Mouse (Mus musculus): ENCODE measurements around the gene Cbx6. TPM values are rescaled to one million over a fixed set of nuclear protein-coding genes. Genes with fewer than 3 reads are reported as not detected.
A peak's percentile ranks its signal among the peaks of the same experiment; 100 is the strongest.

The Cbx6 gene
- polyA plus RNA-seq, 1 experiment from 2014 or later: 31.2 TPM

GRCm38 (mm10) chr15:79775662-79776061, 58.8 kb downstream of the Cbx6 start:
- DNase-seq (ENCODE audit: low spot score) (no peak), ATAC-seq (replicated peaks; ENCODE audit: low FRiP score) (no peak)
- no peak overlapping the region for H3K4me2 ChIP-seq (ENCODE audit: low read depth, low read length, severe bottlenecking)
- no peak overlapping the region for H3K27ac ChIP-seq (ENCODE audit: low read depth, low read length)
- H3K9ac ChIP-seq (ENCODE audit: low read length): no peak overlapping the region
- no peak overlapping the region for H3K4me3 ChIP-seq (ENCODE audit: low read depth, low read length)
- H3K36me3 ChIP-seq (ENCODE audit: control insufficient read depth, insufficient read depth, low read length): no peaks in the 10 kb centered on the region
- no peaks in the 10 kb centered on the region for H3K27me3 ChIP-seq (ENCODE audit: control insufficient read depth, insufficient read depth, low read length)
- WGBS: 66% methylated on average over 7 of the region's 7 CpGs
- no peaks in the 10 kb centered on the region for H3K9me3 ChIP-seq (ENCODE audit: control insufficient read depth, low read length)
- peaks cover 5% of the 10 kb centered on the region; the same call in 1 of the 2 replicates for H3K4me1 ChIP-seq (replicated peaks; ENCODE audit: control insufficient read depth, insufficient read depth, low read length)

GRCm38 (mm10) chr15:79774117-79775027, 60.1 kb downstream of the Cbx6 start:
- peak overlapping the region; percentile 63 for H3K4me3 ChIP-seq (ENCODE audit: low read depth, low read length)
- under 1% methylated on average over 50 of the region's 50 CpGs for WGBS
- peak overlapping the region; percentile 28; the same call in 1 of the 2 replicates for H3K27ac ChIP-seq (ENCODE audit: low read depth, low read length)

More at GRCm38 (mm10) chr15:79774117-79775027, 60.1 kb downstream of the Cbx6 start:
- DNase-seq (ENCODE audit: low spot score) (peak; percentile 93), ATAC-seq (replicated peaks; ENCODE audit: low FRiP score) (peak; percentile 98)
- no peaks in the 10 kb centered on the region for H3K27me3 ChIP-seq (ENCODE audit: control insufficient read depth, insufficient read depth, low read length)
- no peaks in the 10 kb centered on the region for H3K9me3 ChIP-seq (ENCODE audit: control insufficient read depth, low read length)
- peak overlapping the region; percentile 74 for H3K4me2 ChIP-seq (ENCODE audit: low read depth, low read length, severe bottlenecking)
- H3K9ac ChIP-seq (ENCODE audit: low read length): peak overlapping the region; percentile 68
- H3K4me1 ChIP-seq (replicated peaks; ENCODE audit: control insufficient read depth, insufficient read depth, low read length): peaks cover 5% of the 10 kb centered on the region; the same call in 1 of the 2 replicates
- no peaks in the 10 kb centered on the region for H3K36me3 ChIP-seq (ENCODE audit: control insufficient read depth, insufficient read depth, low read length)

Other genes starting within 250 kb of the Cbx6 start
- gene Dmc1, start 229.6 kb downstream of the Cbx6 start, polyA plus RNA-seq (2014; fragmentation: Nextera tagmentation; extraction: Ambion mirVana): 1.5 and 1.6 TPM in 2 replicates
- gene Fam227a, start 175.7 kb downstream of the Cbx6 start, polyA plus RNA-seq (2014; fragmentation: Nextera tagmentation; extraction: Ambion mirVana): 4.5 and 4.7 TPM in 2 replicates
- gene Cby1, start 175.5 kb downstream of the Cbx6 start, polyA plus RNA-seq (2014; fragmentation: Nextera tagmentation; extraction: Ambion mirVana): 78.8 and 81.6 TPM in 2 replicates
- gene Tomm22, start 163.8 kb downstream of the Cbx6 start, polyA plus RNA-seq (2014; fragmentation: Nextera tagmentation; extraction: Ambion mirVana): 271 and 288 TPM in 2 replicates
- gene Josd1, start 146.8 kb downstream of the Cbx6 start, polyA plus RNA-seq (2014; fragmentation: Nextera tagmentation; extraction: Ambion mirVana): 13.4 and 13.8 TPM in 2 replicates
- 53.4 and 54.3 TPM in 2 replicates for gene Gtpbp1, start 143.8 kb downstream of the Cbx6 start, polyA plus RNA-seq (2014; fragmentation: Nextera tagmentation; extraction: Ambion mirVana)
- 4.3 and 5.9 TPM in 2 replicates for gene Sun2, start 92.2 kb downstream of the Cbx6 start, polyA plus RNA-seq (2014; fragmentation: Nextera tagmentation; extraction: Ambion mirVana)
- 63.9 and 76.7 TPM in 2 replicates for gene Dnal4, start 56.8 kb downstream of the Cbx6 start, polyA plus RNA-seq (2014; fragmentation: Nextera tagmentation; extraction: Ambion mirVana)
- gene Nptxr, start 29.9 kb downstream of the Cbx6 start, polyA plus RNA-seq (2014; fragmentation: Nextera tagmentation; extraction: Ambion mirVana): 1.4 and 2.1 TPM in 2 replicates
- gene Npcd, start 451 bp downstream of the Cbx6 start, polyA plus RNA-seq (2014; fragmentation: Nextera tagmentation; extraction: Ambion mirVana): not detected in 2 replicates
- 10.0 and 10.6 TPM in 2 replicates for gene Apobec3, start 57.0 kb upstream of the Cbx6 start, polyA plus RNA-seq (2014; fragmentation: Nextera tagmentation; extraction: Ambion mirVana)
- 2.5 and 3.3 TPM in 2 replicates for gene Cbx7, start 136.4 kb upstream of the Cbx6 start, polyA plus RNA-seq (2014; fragmentation: Nextera tagmentation; extraction: Ambion mirVana)
- gene Pdgfb, start 180.3 kb upstream of the Cbx6 start, polyA plus RNA-seq (2014; fragmentation: Nextera tagmentation; extraction: Ambion mirVana): 2.8 and 2.9 TPM in 2 replicates

All from forebrain, embryonic 11.5 days (tissue).